ENCODE assay signal across 12 mouse cellular contexts in the genomic region with DNA sequence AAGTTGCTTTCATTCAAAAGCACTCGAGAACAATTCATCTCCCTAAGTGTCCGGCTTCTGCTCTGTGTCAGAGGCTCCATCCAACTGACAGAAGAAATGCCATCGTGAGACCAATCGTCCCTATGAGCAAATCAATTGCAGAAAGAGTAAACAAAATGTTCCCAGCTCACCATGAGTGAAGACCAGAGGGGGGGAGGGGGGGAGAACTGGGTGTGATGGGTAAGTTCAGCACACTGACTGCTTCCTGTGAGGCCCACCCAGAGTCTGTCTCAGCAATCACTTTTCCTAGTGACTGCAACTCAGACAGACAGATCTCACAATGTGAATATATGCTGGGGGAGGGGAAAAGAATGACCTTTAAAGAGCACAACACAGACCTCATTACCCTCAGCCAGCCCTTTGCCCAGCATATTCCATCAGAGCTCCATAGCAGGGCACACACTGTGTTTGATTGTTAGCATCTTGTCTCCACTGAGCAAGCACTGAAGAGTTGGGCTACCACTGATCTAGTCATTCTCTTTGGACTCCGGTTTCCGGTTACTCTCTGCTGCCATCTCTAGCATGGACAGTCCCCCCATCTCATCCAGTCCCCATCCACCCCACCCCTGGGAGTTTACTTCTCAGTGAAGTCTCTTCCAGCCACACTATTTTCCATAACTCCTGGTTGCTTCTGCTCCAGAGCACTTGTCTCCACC. TPM values are rescaled to one million over a fixed set of nuclear protein-coding genes. Genes with fewer than 3 reads are reported as not detected.
DNase-seq lines count a peak whose midpoint lies in the region; ATAC-seq and TF ChIP-seq lines count a peak whose summit lies in the region.
"Had no signal": no experiment of that assay in that cellular context is flagged by ENCODE, and none has a peak within 500 bp of the region (broad histone marks: within the 10 kb centered on the region; RNA-seq: fewer than 3 reads in every experiment).

No protein-coding gene starts in this region.

- H3K9me3 ChIP-seq in kidney, embryonic 15.5 days (replicated peaks) = no peaks in the 10 kb centered on the region
- H3K9me3 ChIP-seq in embryonic facial prominence, embryonic 11.5 days (replicated peaks; ENCODE audit: control insufficient read depth, low read length) = no peaks in the 10 kb centered on the region
- H3K9me3 ChIP-seq in hindbrain, postnatal 0 days (ENCODE audit: low read length) = no peaks in the 10 kb centered on the region
- H3K9me3 ChIP-seq in midbrain, embryonic 15.5 days = no peaks in the 10 kb centered on the region

- peak overlapping the region; percentile 80 for H3K4me2 ChIP-seq in kidney, embryonic 15.5 days
- peak overlapping the region; percentile 24; the same call in 1 of the 2 replicates for H3K4me2 ChIP-seq in embryonic facial prominence, embryonic 11.5 days (ENCODE audit: low read depth, low read length)
- H3K4me2 ChIP-seq in hindbrain, postnatal 0 days (ENCODE audit: low read depth, low read length) = peak overlapping the region; percentile 98
- peak overlapping the region; percentile 94 for H3K4me2 ChIP-seq in midbrain, embryonic 15.5 days

- no peak for DNase-seq in kidney, adult 9 months
- DNase-seq in embryonic facial prominence, embryonic 11.5 days (ENCODE audit: low spot score) = no peak
- DNase-seq in hindbrain, postnatal 0 days (ENCODE audit: low spot score) = no peak
- DNase-seq in frontal cortex, postnatal 36 days (ENCODE audit: low spot score in 2 of 2) = no peak
- no peak for DNase-seq in spleen, postnatal 36 days (ENCODE audit: low spot score in 2 of 2)
- no peak for DNase-seq in cerebellum, adult 9-11 months
- DNase-seq: cerebellum, postnatal 25 days; kidney, adult 11 months; thymus, postnatal 36 days had no signal

- peaks cover 18% of the 10 kb centered on the region for H3K27me3 ChIP-seq in kidney, embryonic 15.5 days
- peaks cover 3% of the 10 kb centered on the region; the same call in 1 of the 2 replicates for H3K27me3 ChIP-seq in embryonic facial prominence, embryonic 11.5 days (ENCODE audit: control insufficient read depth, insufficient read depth, low read length)
- H3K27me3 ChIP-seq in hindbrain, postnatal 0 days (ENCODE audit: insufficient read depth, low read length) = no peaks in the 10 kb centered on the region
- no peaks in the 10 kb centered on the region for H3K27me3 ChIP-seq in midbrain, embryonic 15.5 days (replicated peaks)

- WGBS in kidney, embryonic 15.5 days = 49% methylated on average over 6 of the region's 6 CpGs
- 30% methylated on average over 6 of the region's 6 CpGs for WGBS in embryonic facial prominence, embryonic 11.5 days
- 20% methylated on average over 6 of the region's 6 CpGs for WGBS in hindbrain, postnatal 0 days
- 21% methylated on average over 6 of the region's 6 CpGs for WGBS in midbrain, embryonic 15.5 days

- no peaks in the 10 kb centered on the region for H3K36me3 ChIP-seq in kidney, embryonic 15.5 days
- H3K36me3 ChIP-seq in embryonic facial prominence, embryonic 11.5 days (replicated peaks; ENCODE audit: control insufficient read depth, insufficient read depth, low read depth, low read length) = no peaks in the 10 kb centered on the region
- no peaks in the 10 kb centered on the region for H3K36me3 ChIP-seq in hindbrain, postnatal 0 days (ENCODE audit: insufficient read depth, low read length)
- H3K36me3 ChIP-seq in midbrain, embryonic 15.5 days (replicated peaks) = no peaks in the 10 kb centered on the region

- no peak for ATAC-seq in kidney, embryonic 15.5 days (replicated peaks; ENCODE audit: low FRiP score)
- ATAC-seq in embryonic facial prominence, embryonic 11.5 days (replicated peaks; ENCODE audit: insufficient number of reproducible peaks, low FRiP score, low TSS enrichment, low read depth) = no peak
- no peak for ATAC-seq in hindbrain, postnatal 0 days
- no peak for ATAC-seq in midbrain, embryonic 15.5 days (replicated peaks)

- no peak overlapping the region for H3K9ac ChIP-seq in kidney, embryonic 15.5 days
- peak overlapping the region; percentile 23; the same call in 1 of the 2 replicates for H3K9ac ChIP-seq in embryonic facial prominence, embryonic 11.5 days (replicated peaks; ENCODE audit: low read length)
- H3K9ac ChIP-seq in hindbrain, postnatal 0 days (replicated peaks; ENCODE audit: low read length) = no peak overlapping the region
- no peak overlapping the region for H3K9ac ChIP-seq in midbrain, embryonic 15.5 days

- peak overlapping the region; percentile 96 for H3K4me3 ChIP-seq in kidney, embryonic 15.5 days (replicated peaks)
- H3K4me3 ChIP-seq in embryonic facial prominence, embryonic 11.5 days (ENCODE audit: low read depth, low read length) = no peak overlapping the region
- no peak overlapping the region for H3K4me3 ChIP-seq in hindbrain, postnatal 0 days (ENCODE audit: low read length)
- H3K4me3 ChIP-seq in midbrain, embryonic 15.5 days = no peak overlapping the region

- peaks cover 62% of the 10 kb centered on the region for H3K4me1 ChIP-seq in kidney, embryonic 15.5 days
- H3K4me1 ChIP-seq in embryonic facial prominence, embryonic 11.5 days (ENCODE audit: control insufficient read depth, insufficient read depth, low read length) = peaks cover 4% of the 10 kb centered on the region
- peaks cover 17% of the 10 kb centered on the region for H3K4me1 ChIP-seq in hindbrain, postnatal 0 days (ENCODE audit: insufficient read depth, low read length)
- H3K4me1 ChIP-seq in midbrain, embryonic 15.5 days = peaks cover 77% of the 10 kb centered on the region

- no peak overlapping the region for H3K27ac ChIP-seq in kidney, embryonic 15.5 days
- H3K27ac ChIP-seq in embryonic facial prominence, embryonic 11.5 days (replicated peaks; ENCODE audit: low read depth, low read length) = no peak overlapping the region
- H3K27ac ChIP-seq in hindbrain, postnatal 0 days = no peak overlapping the region
- H3K27ac ChIP-seq in midbrain, embryonic 15.5 days = peak overlapping the region; percentile 75; the same call in 1 of the 2 replicates

- 0 out of 2 replicates have a peak, but pooled peaks have one; percentile 17 for TF ChIP-seq CTCF in hindbrain, postnatal 0 days (IDR thresholded peaks at IDR 0.05; ENCODE audit: low read depth)

RNA-seq across cellular contexts. Expression of gene Racgap1, which starts 2.2 kb away (rescaled TPM):
- polyA plus RNA-seq in kidney, embryonic 15.5 days (2015; fragmentation: Nextera tagmentation; extraction: Ambion mirVana) = 141 and 147 TPM in 2 replicates
- polyA plus RNA-seq in embryonic facial prominence, embryonic 11.5 days (2014; fragmentation: Nextera tagmentation; extraction: Ambion mirVana) = 147 and 152 TPM in 2 replicates
- 46.4 and 49.1 TPM in 2 replicates for total RNA-seq in hindbrain, postnatal 0 days (2014; rRNA removed)
- polyA plus RNA-seq in hindbrain, postnatal 0 days (2015; fragmentation: Nextera tagmentation; extraction: Ambion mirVana) = 49.7 and 52.0 TPM in 2 replicates
- polyA plus RNA-seq in midbrain, embryonic 15.5 days (2015; fragmentation: Nextera tagmentation; extraction: Ambion mirVana) = 49.0 and 56.9 TPM in 2 replicates

RNA-seq across cellular contexts. Expression of gene Asic1, which starts 21.0 kb away (rescaled TPM):
- polyA plus RNA-seq in kidney, embryonic 15.5 days (2015; fragmentation: Nextera tagmentation; extraction: Ambion mirVana) = 1.4 and 1.8 TPM in 2 replicates
- 2.6 and 4.1 TPM in 2 replicates for polyA plus RNA-seq in embryonic facial prominence, embryonic 11.5 days (2014; fragmentation: Nextera tagmentation; extraction: Ambion mirVana)
- total RNA-seq in hindbrain, postnatal 0 days (2014; rRNA removed) = 127 and 143 TPM in 2 replicates
- 32.0 and 37.1 TPM in 2 replicates for polyA plus RNA-seq in hindbrain, postnatal 0 days (2015; fragmentation: Nextera tagmentation; extraction: Ambion mirVana)
- polyA plus RNA-seq in midbrain, embryonic 15.5 days (2015; fragmentation: Nextera tagmentation; extraction: Ambion mirVana) = 64.0 and 65.9 TPM in 2 replicates

RNA-seq across cellular contexts. Expression of gene Aqp6, which starts 48.0 kb away (rescaled TPM):
- polyA plus RNA-seq in kidney, embryonic 15.5 days (2015; fragmentation: Nextera tagmentation; extraction: Ambion mirVana) = 0.08 TPM in 1 of 2 replicates, not detected in the other
- 0.26 TPM in 1 of 2 replicates, not detected in the other for polyA plus RNA-seq in embryonic facial prominence, embryonic 11.5 days (2014; fragmentation: Nextera tagmentation; extraction: Ambion mirVana)
- total RNA-seq in hindbrain, postnatal 0 days (2014; rRNA removed) = 0.14 and 0.26 TPM in 2 replicates
- polyA plus RNA-seq in hindbrain, postnatal 0 days (2015; fragmentation: Nextera tagmentation; extraction: Ambion mirVana) = 0.33 and 0.50 TPM in 2 replicates
- 0.41 and 0.49 TPM in 2 replicates for polyA plus RNA-seq in midbrain, embryonic 15.5 days (2015; fragmentation: Nextera tagmentation; extraction: Ambion mirVana)
- total RNA-seq: MEL had no signal

RNA-seq across cellular contexts. Expression of gene Smarcd1, which starts 52.7 kb away (rescaled TPM):
- 55.3 and 57.4 TPM in 2 replicates for polyA plus RNA-seq in kidney, embryonic 15.5 days (2015; fragmentation: Nextera tagmentation; extraction: Ambion mirVana)
- polyA plus RNA-seq in embryonic facial prominence, embryonic 11.5 days (2014; fragmentation: Nextera tagmentation; extraction: Ambion mirVana) = 66.8 and 81.1 TPM in 2 replicates
- 74.0 and 89.4 TPM in 2 replicates for total RNA-seq in hindbrain, postnatal 0 days (2014; rRNA removed)
- polyA plus RNA-seq in hindbrain, postnatal 0 days (2015; fragmentation: Nextera tagmentation; extraction: Ambion mirVana) = 78.1 and 91.2 TPM in 2 replicates
- polyA plus RNA-seq in midbrain, embryonic 15.5 days (2015; fragmentation: Nextera tagmentation; extraction: Ambion mirVana) = 114 and 119 TPM in 2 replicates

RNA-seq across cellular contexts. Expression of gene Gm17349, which starts 56.1 kb away (rescaled TPM):
- not detected in 2 replicates for polyA plus RNA-seq in kidney, embryonic 15.5 days (2015; fragmentation: Nextera tagmentation; extraction: Ambion mirVana)
- not detected in 2 replicates for polyA plus RNA-seq in embryonic facial prominence, embryonic 11.5 days (2014; fragmentation: Nextera tagmentation; extraction: Ambion mirVana)
- not detected in 2 replicates for total RNA-seq in hindbrain, postnatal 0 days (2014; rRNA removed)
- polyA plus RNA-seq in hindbrain, postnatal 0 days (2015; fragmentation: Nextera tagmentation; extraction: Ambion mirVana) = not detected in 2 replicates
- polyA plus RNA-seq in midbrain, embryonic 15.5 days (2015; fragmentation: Nextera tagmentation; extraction: Ambion mirVana) = not detected in 2 replicates

Comparison
In these comparisons a context has a peak if more than half of its experiments do, and no peak if none do; other contexts are left out.
1. H3K4me2 ChIP-seq: peak in every context shown above with its lines; median percentile 98 in hindbrain, postnatal 0 days; 94 in midbrain, embryonic 15.5 days; 80 in kidney, embryonic 15.5 days; 24 in embryonic facial prominence, embryonic 11.5 days.